Mouse (Mus musculus) cerebellum, adult 11-12 months (tissue): ENCODE measurements around the gene Foxr2.

Source experiments
- DNase-seq: peaks from one replicate; pipeline ENCODE4 v3.0.0; 2022

Foxr2 gene

GRCm38 (mm10) chrX:153118486-153118885, at the start of gene Foxr2:
Foxr2 (plus strand) TSS chrX:153118786.
- DNase-seq: no peak

- DNase-seq: no peak
Observed at GRCm38 (mm10) chrX:153119013-153119412, 427 bp downstream of the Foxr2 start.

DNA sequence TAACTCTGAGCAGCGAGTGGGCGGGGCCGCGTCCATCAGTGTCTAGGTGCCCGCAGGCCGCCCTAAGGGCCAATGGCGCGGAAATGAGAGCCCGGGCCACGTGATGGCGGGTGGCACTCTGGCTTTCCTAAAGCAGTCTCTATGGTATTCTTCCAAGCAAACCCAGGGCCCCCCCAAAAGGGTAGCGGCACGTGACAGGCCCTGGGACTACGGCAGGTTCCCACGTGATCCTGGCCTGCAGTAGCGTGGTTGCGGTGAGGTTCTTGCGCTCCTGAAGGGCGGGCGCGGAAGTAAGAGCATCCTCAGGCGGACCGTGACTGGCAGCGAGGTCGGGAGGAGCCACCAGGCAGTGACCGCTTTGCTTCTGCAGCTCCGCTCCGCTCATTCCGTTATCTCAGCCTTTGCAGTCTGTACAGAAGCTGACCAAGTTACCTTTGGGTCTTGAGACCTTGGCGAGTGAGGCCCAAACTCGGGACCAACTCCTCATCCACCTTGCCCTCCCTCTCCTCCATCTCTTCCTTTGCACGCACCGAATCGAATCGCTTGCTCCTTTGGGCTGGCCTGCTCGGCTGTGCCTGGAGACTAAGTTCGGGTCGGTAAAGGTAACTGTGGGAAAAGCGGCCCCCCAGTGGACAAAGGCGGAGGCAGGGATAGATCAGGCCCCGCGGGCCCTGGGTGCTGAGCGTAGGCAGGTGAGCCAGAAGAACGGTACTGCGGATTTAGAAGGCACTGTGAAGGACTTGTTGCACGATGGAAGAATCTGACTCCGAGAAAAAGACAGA, 21.3 kb downstream of the Foxr2 start, which contains the start of gene Rragb:
Rragb (plus strand) TSS at position 248 of the 782 bp plus-strand sequence.
- DNase-seq: peak; percentile 96

DNA sequence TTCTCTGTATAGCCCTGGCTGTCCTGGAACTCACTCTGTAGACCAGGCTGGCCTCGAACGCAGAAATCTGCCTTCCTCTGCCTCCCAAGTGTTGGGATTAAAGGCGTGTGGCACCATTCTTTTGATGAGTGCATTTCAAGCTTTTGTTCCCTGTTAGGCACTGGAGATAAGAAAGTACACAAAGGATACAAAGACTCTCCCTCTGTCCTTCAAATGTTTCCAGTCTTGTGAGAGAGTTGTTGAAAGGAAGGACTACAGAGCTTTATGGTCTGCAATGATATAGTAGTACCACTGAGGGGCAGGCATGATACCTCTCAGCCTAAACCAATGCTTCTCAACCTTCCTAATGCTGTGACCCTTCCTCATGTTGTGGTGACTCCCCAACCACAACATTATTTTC, 24.1 kb downstream of the Foxr2 start:
- DNase-seq: no peak

- no peak for DNase-seq
Observed at GRCm38 (mm10) chrX:153151766-153152165, 33.2 kb downstream of the Foxr2 start.

GRCm38 (mm10) chrX:153155322-153155721, 36.7 kb downstream of the Foxr2 start:
- peak; percentile 3 for DNase-seq

DNA sequence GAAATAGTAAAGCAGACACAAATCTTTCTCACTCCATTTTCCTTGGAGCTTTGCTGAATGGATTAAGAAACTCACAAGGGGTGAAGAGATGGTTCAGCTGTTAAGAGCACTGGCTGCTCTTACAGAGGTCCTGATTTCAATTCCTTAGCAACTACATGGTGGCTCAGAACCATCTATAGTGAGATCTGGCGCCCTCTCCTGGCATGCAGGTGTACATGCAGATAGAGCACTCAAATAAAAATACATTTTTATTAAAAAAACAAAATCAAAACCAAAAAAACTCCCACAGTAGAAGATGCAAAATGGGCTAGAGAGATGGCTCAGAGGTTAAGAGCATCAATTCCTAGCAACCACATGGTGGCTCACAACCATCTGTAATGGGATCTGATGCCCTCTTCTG, 56.2 kb downstream of the Foxr2 start:
- no peak for DNase-seq

GRCm38 (mm10) chrX:153182221-153182620, 63.6 kb downstream of the Foxr2 start:
- DNase-seq: no peak
